Mouse (Mus musculus): ENCODE results near the gene Ifnb1.
"Not testable (repeated sequence)": the region's sequence is repeated elsewhere in the genome, so short reads cannot be mapped to it uniquely, and the experiment has no call there.

The Ifnb1 gene

GRCm38 (mm10) chr4:88522674-88523073 lies at the start of gene Ifnb1:
Gene Ifnb1, minus strand, starts transcription at chr4:88522774.
- DNase-seq (ENCODE audit: extremely low spot score): no peak

- DNase-seq (ENCODE audit: extremely low spot score): no peak
These were observed 49.1 kb upstream of the Ifnb1 start, which contains the start of gene Ifna14 for GRCm38 (mm10) chr4:88571698-88572097. Gene Ifna14, minus strand, starts transcription at chr4:88571798.

- no peak for DNase-seq (ENCODE audit: extremely low spot score)
These were observed 39.2 kb upstream of the Ifnb1 start for GRCm38 (mm10) chr4:88561791-88562190.

- DNase-seq (ENCODE audit: extremely low spot score): not testable (repeated sequence)
These were observed 35.6 kb upstream of the Ifnb1 start, which contains the start of gene Ifna15 for GRCm38 (mm10) chr4:88558145-88558544. Gene Ifna15, minus strand, starts transcription at chr4:88558245.

- peak; percentile 70 for DNase-seq (ENCODE audit: extremely low spot score)
These were observed 27.8 kb upstream of the Ifnb1 start for GRCm38 (mm10) chr4:88550161-88550945.

- no peak for DNase-seq (ENCODE audit: extremely low spot score)
These were observed 25.4 kb upstream of the Ifnb1 start for GRCm38 (mm10) chr4:88547986-88548385.

GRCm38 (mm10) chr4:88543649-88544234 lies 21.2 kb upstream of the Ifnb1 start:
- DNase-seq (ENCODE audit: extremely low spot score): peak; percentile 65

GRCm38 (mm10) chr4:88537328-88537727 lies 14.8 kb upstream of the Ifnb1 start:
- no peak for DNase-seq (ENCODE audit: extremely low spot score)

GRCm38 (mm10) chr4:88536640-88537039 lies 14.1 kb upstream of the Ifnb1 start:
- no peak for DNase-seq (ENCODE audit: extremely low spot score)

GRCm38 (mm10) chr4:88535742-88536141 lies 13.2 kb upstream of the Ifnb1 start:
- no peak for DNase-seq (ENCODE audit: extremely low spot score)

- DNase-seq (ENCODE audit: extremely low spot score): no peak
These were observed 12.3 kb upstream of the Ifnb1 start for GRCm38 (mm10) chr4:88534903-88535302.

GRCm38 (mm10) chr4:88533499-88533898 lies 10.9 kb upstream of the Ifnb1 start:
- no peak for DNase-seq (ENCODE audit: extremely low spot score)

GRCm38 (mm10) chr4:88530892-88531291 lies 8.3 kb upstream of the Ifnb1 start:
- DNase-seq (ENCODE audit: extremely low spot score): no peak

GRCm38 (mm10) chr4:88530271-88530670 lies 7.7 kb upstream of the Ifnb1 start:
- no peak for DNase-seq (ENCODE audit: extremely low spot score)

GRCm38 (mm10) chr4:88526379-88527049 lies 3.9 kb upstream of the Ifnb1 start:
- DNase-seq (ENCODE audit: extremely low spot score): no peak

- no peak for DNase-seq (ENCODE audit: extremely low spot score)
These were observed 2.8 kb upstream of the Ifnb1 start for GRCm38 (mm10) chr4:88525393-88525792.

- DNase-seq (ENCODE audit: extremely low spot score): peak; percentile 25
These were observed 667 bp upstream of the Ifnb1 start for GRCm38 (mm10) chr4:88523241-88523640.

- DNase-seq (ENCODE audit: extremely low spot score): no peak
These were observed 4.6 kb downstream of the Ifnb1 start for GRCm38 (mm10) chr4:88517957-88518356.

GRCm38 (mm10) chr4:88515711-88516211 lies 6.8 kb downstream of the Ifnb1 start:
- DNase-seq (ENCODE audit: extremely low spot score): no peak

GRCm38 (mm10) chr4:88515250-88515649 lies 7.3 kb downstream of the Ifnb1 start:
- no peak for DNase-seq (ENCODE audit: extremely low spot score)

GRCm38 (mm10) chr4:88514403-88514802 lies 8.2 kb downstream of the Ifnb1 start:
- DNase-seq (ENCODE audit: extremely low spot score): peak; percentile 34

- no peak for DNase-seq (ENCODE audit: extremely low spot score)
These were observed 8.8 kb downstream of the Ifnb1 start for GRCm38 (mm10) chr4:88513743-88514142.
